Mouse (Mus musculus): Measurements from ENCODE around the gene Trpm3. TPM values are rescaled to one million over a fixed set of nuclear protein-coding genes. Genes with fewer than 3 reads are reported as not detected.
A peak's percentile ranks its signal among the peaks of the same experiment; 100 is the strongest.
"Not testable (repeated sequence)": the region's sequence is repeated elsewhere in the genome, so short reads cannot be mapped to it uniquely, and the experiment has no call there.

The Trpm3 gene
- total RNA-seq, 2 experiments from 2014 or later, result 3.5 to 5.3 TPM

- DNase-seq (ENCODE audit: low spot score in 2 of 2), result no peak
These were observed 702.5 kb downstream of the Trpm3 start for GRCm38 (mm10) chr19:22841081-22842040.

- no peak for DNase-seq (ENCODE audit: low spot score in 2 of 2)
These were observed 703.9 kb downstream of the Trpm3 start for GRCm38 (mm10) chr19:22842697-22843096.

GRCm38 (mm10) chr19:22847696-22848095 is 708.9 kb downstream of the Trpm3 start:
- DNase-seq (ENCODE audit: low spot score in 2 of 2), result no peak

- no peak for DNase-seq (ENCODE audit: low spot score in 2 of 2)
These were observed 709.4 kb downstream of the Trpm3 start for GRCm38 (mm10) chr19:22848251-22848650.

- DNase-seq (ENCODE audit: low spot score in 2 of 2), result no peak
These were observed 710.1 kb downstream of the Trpm3 start for GRCm38 (mm10) chr19:22848783-22849576.

GRCm38 (mm10) chr19:22851423-22851822 is 712.6 kb downstream of the Trpm3 start:
- not testable (repeated sequence) for DNase-seq (ENCODE audit: low spot score in 2 of 2)

- no peak for DNase-seq (ENCODE audit: low spot score in 2 of 2)
These were observed 720.8 kb downstream of the Trpm3 start for GRCm38 (mm10) chr19:22859644-22860043.

GRCm38 (mm10) chr19:22867456-22867855 is 728.6 kb downstream of the Trpm3 start:
- no peak for DNase-seq (ENCODE audit: low spot score in 2 of 2)

GRCm38 (mm10) chr19:22869853-22870252 is 731.0 kb downstream of the Trpm3 start:
- DNase-seq (ENCODE audit: low spot score in 2 of 2), result no peak

- DNase-seq (ENCODE audit: low spot score in 2 of 2), result no peak
These were observed 733.6 kb downstream of the Trpm3 start for GRCm38 (mm10) chr19:22872456-22872855.

GRCm38 (mm10) chr19:22880199-22880598 is 741.4 kb downstream of the Trpm3 start:
- no peak for DNase-seq (ENCODE audit: low spot score in 2 of 2)

GRCm38 (mm10) chr19:22882670-22883111 is 743.8 kb downstream of the Trpm3 start:
- DNase-seq (ENCODE audit: low spot score in 2 of 2), result no peak

- DNase-seq (ENCODE audit: low spot score in 2 of 2), result no peak
These were observed 744.3 kb downstream of the Trpm3 start for GRCm38 (mm10) chr19:22883154-22883553.

GRCm38 (mm10) chr19:22883744-22884317 is 745.0 kb downstream of the Trpm3 start:
- DNase-seq (ENCODE audit: low spot score in 2 of 2), result peak in 1 of 2 experiments; percentile 42

GRCm38 (mm10) chr19:22884357-22884756 is 745.5 kb downstream of the Trpm3 start:
- no peak for DNase-seq (ENCODE audit: low spot score in 2 of 2)

GRCm38 (mm10) chr19:22885051-22885450 is 746.2 kb downstream of the Trpm3 start:
- DNase-seq (ENCODE audit: low spot score in 2 of 2), result no peak

GRCm38 (mm10) chr19:22901892-22902291 is 763.0 kb downstream of the Trpm3 start:
- DNase-seq (ENCODE audit: low spot score in 2 of 2), result peak in 1 of 2 experiments; percentile 39

- no peak for DNase-seq (ENCODE audit: low spot score in 2 of 2)
These were observed 763.5 kb downstream of the Trpm3 start for GRCm38 (mm10) chr19:22902386-22902785.

- peak in 1 of 2 experiments; percentile 39 for DNase-seq (ENCODE audit: low spot score in 2 of 2)
These were observed 766.2 kb downstream of the Trpm3 start for GRCm38 (mm10) chr19:22905066-22905482.

- DNase-seq (ENCODE audit: low spot score in 2 of 2), result no peak
These were observed 771.8 kb downstream of the Trpm3 start for GRCm38 (mm10) chr19:22910686-22911085.

- no peak for DNase-seq (ENCODE audit: low spot score in 2 of 2)
These were observed 774.1 kb downstream of the Trpm3 start for GRCm38 (mm10) chr19:22912971-22913370.

Measured in gastrocnemius, postnatal 4 days (tissue).